Mouse (Mus musculus) CD8-positive naive resting alpha-beta T cell, adult 2 months (primary cell): ENCODE results near the gene Gse1.
A peak's percentile ranks its signal among the peaks of the same experiment; 100 is the strongest.

ENCODE experiments used
- DNase-seq, 2 experiments: peaks; one replicate each; pipeline ENCODE4 v3.0.0; 2022; ENCODE audit warnings: low read depth in 2 of 2, low spot score in 2 of 2

Gse1 gene

GRCm38 (mm10) chr8:120491166-120491793 lies 263.0 kb downstream of the Gse1 start:
- DNase-seq = no peak

GRCm38 (mm10) chr8:120492193-120492880 lies 264.1 kb downstream of the Gse1 start:
- DNase-seq = no peak

- DNase-seq = no peak
These were observed 264.6 kb downstream of the Gse1 start for GRCm38 (mm10) chr8:120492881-120493220.

GRCm38 (mm10) chr8:120493508-120494464 lies 265.5 kb downstream of the Gse1 start:
- DNase-seq = no peak

- DNase-seq = no peak
These were observed 266.6 kb downstream of the Gse1 start for GRCm38 (mm10) chr8:120494903-120495302.

- DNase-seq = no peak
These were observed 267.2 kb downstream of the Gse1 start for GRCm38 (mm10) chr8:120495461-120495860.

- DNase-seq = no peak
These were observed 268.2 kb downstream of the Gse1 start for GRCm38 (mm10) chr8:120496478-120496877.

- peak; percentile 38 to 45 for DNase-seq
These were observed 269.3 kb downstream of the Gse1 start for GRCm38 (mm10) chr8:120497503-120497946.

- DNase-seq = no peak
These were observed 270.1 kb downstream of the Gse1 start for GRCm38 (mm10) chr8:120498349-120498831.

- DNase-seq = no peak
These were observed 270.8 kb downstream of the Gse1 start for GRCm38 (mm10) chr8:120498926-120499605.

GRCm38 (mm10) chr8:120500701-120501261 lies 272.5 kb downstream of the Gse1 start:
- no peak for DNase-seq

GRCm38 (mm10) chr8:120501426-120501825 lies 273.2 kb downstream of the Gse1 start:
- DNase-seq = no peak

GRCm38 (mm10) chr8:120502428-120502827 lies 274.2 kb downstream of the Gse1 start:
- no peak for DNase-seq

- DNase-seq = no peak
These were observed 276.2 kb downstream of the Gse1 start for GRCm38 (mm10) chr8:120504251-120505081.

- DNase-seq = no peak
These were observed 276.8 kb downstream of the Gse1 start for GRCm38 (mm10) chr8:120505082-120505511.

GRCm38 (mm10) chr8:120505619-120506310 lies 277.5 kb downstream of the Gse1 start:
- no peak for DNase-seq

GRCm38 (mm10) chr8:120506562-120506961 lies 278.3 kb downstream of the Gse1 start:
- no peak for DNase-seq

- DNase-seq = no peak
These were observed 279.0 kb downstream of the Gse1 start for GRCm38 (mm10) chr8:120507290-120507689.
